Mouse (Mus musculus): ENCODE measurements around the gene Vmn1r151.
"Not testable (repeated sequence)": the region's sequence is repeated elsewhere in the genome, so short reads cannot be mapped to it uniquely, and the experiment has no call there.

- not testable (repeated sequence) for TF ChIP-seq EP300 (IDR thresholded peaks at IDR 0.05; ENCODE audit: insufficient read depth, low read depth, low read length); CTCF (IDR thresholded peaks at IDR 0.05; ENCODE audit: low read depth, low read length)
Observed at GRCm38 (mm10) chr7:22534787-22535186, 35.3 kb upstream of the Vmn1r151 start, which contains the start of gene Gm8677.
